9 mouse cellular contexts compared by ENCODE assay signal in the genomic region with DNA sequence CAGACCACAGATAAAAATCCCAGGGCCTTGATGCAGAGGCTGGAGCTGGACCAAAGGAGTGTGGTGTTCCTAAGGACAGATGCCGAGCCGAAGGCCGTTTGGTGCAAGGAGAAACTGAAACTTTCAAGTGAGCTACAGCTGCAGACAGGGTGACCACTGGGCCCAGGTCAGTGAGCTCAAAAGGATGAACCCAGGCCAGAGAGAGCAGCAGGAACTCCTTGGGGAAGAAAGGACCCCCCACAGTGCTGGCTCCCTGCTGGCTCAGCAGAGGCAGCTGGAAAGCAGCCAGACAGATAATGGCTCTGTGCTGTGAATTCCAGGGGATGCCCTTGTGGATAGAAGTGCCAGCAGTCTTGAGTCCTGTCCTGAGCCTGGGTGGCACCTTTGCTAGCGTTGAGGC. TPM values are rescaled to one million over a fixed set of nuclear protein-coding genes. Genes with fewer than 3 reads are reported as not detected.
A peak's percentile ranks its signal among the peaks of the same experiment; 100 is the strongest.
DNase-seq lines count a peak whose midpoint lies in the region; ATAC-seq and TF ChIP-seq lines count a peak whose summit lies in the region.
"Had no signal": no experiment of that assay in that cellular context is flagged by ENCODE, and none has a peak within 500 bp of the region (broad histone marks: within the 10 kb centered on the region; RNA-seq: fewer than 3 reads in every experiment).

No protein-coding gene starts in this region.

- WGBS in stomach, embryonic 14.5 days: 47% methylated on average over 4 of the region's 4 CpGs
- WGBS in stomach, postnatal 0 days: 68% methylated on average over 4 of the region's 4 CpGs

- H3K4me2 ChIP-seq in stomach, embryonic 14.5 days (replicated peaks; ENCODE audit: low read depth, low read length): peak overlapping the region; percentile 12; the same call in 1 of the 2 replicates
- no peak overlapping the region for H3K4me2 ChIP-seq in stomach, postnatal 0 days (replicated peaks; ENCODE audit: low read depth)

- peak; percentile 24 to 27 for DNase-seq in cerebellum, postnatal 10 days
- DNase-seq in cerebellum, adult 11-12 months: no peak
- DNase-seq in stomach, postnatal 0 days (ENCODE audit: low spot score): no peak
- peak; percentile 71 to 84 for DNase-seq in kidney, postnatal 25 days

- H3K4me1 ChIP-seq in stomach, embryonic 14.5 days (ENCODE audit: control insufficient read depth, insufficient read depth, low read length): peaks cover 29% of the 10 kb centered on the region
- peaks cover 5% of the 10 kb centered on the region; the same call in 1 of the 2 replicates for H3K4me1 ChIP-seq in stomach, postnatal 0 days (replicated peaks; ENCODE audit: control insufficient read depth, insufficient read depth)

- no peaks in the 10 kb centered on the region for H3K9me3 ChIP-seq in stomach, embryonic 14.5 days (ENCODE audit: control insufficient read depth, low read depth, low read length)
- H3K9me3 ChIP-seq in stomach, postnatal 0 days (ENCODE audit: control insufficient read depth, low read length): no peaks in the 10 kb centered on the region

- H3K36me3 ChIP-seq in stomach, embryonic 14.5 days (ENCODE audit: control insufficient read depth, insufficient read depth, low read length): no peaks in the 10 kb centered on the region
- no peaks in the 10 kb centered on the region for H3K36me3 ChIP-seq in stomach, postnatal 0 days (ENCODE audit: control insufficient read depth, insufficient read depth, low read length)

- H3K27ac ChIP-seq in stomach, embryonic 14.5 days (ENCODE audit: low read length): peak overlapping the region; percentile 63
- no peak overlapping the region for H3K27ac ChIP-seq in stomach, postnatal 0 days (replicated peaks)

- no peak for TF ChIP-seq EP300 in stomach, postnatal 0 days (optimal IDR thresholded peaks at IDR 0.05)

- no peak overlapping the region for H3K4me3 ChIP-seq in stomach, embryonic 14.5 days (ENCODE audit: low read depth, low read length)
- H3K4me3 ChIP-seq in stomach, postnatal 0 days (ENCODE audit: low read depth, low read length): no peak overlapping the region

- no peak for ATAC-seq in stomach, embryonic 14.5 days (ENCODE audit: insufficient number of reproducible peaks, insufficient read depth, low FRiP score, low read depth)
- ATAC-seq in stomach, postnatal 0 days (ENCODE audit: low FRiP score, low TSS enrichment): no peak
- ATAC-seq in inflammation-experienced regulatory T-cells, adult 6 months: no peak
- no peak for ATAC-seq in activated CD4-positive, CD25-positive, alpha-beta regulatory T cell, adult 4 months
- no peak for ATAC-seq in erythroblast, adult 5-6 weeks (replicated peaks; ENCODE audit: low FRiP score, poor library complexity, severe bottlenecking)

- no peak overlapping the region; the same call in 1 of the 2 replicates for H3K9ac ChIP-seq in stomach, embryonic 14.5 days (replicated peaks; ENCODE audit: low read depth, low read length)
- no peak overlapping the region for H3K9ac ChIP-seq in stomach, postnatal 0 days (ENCODE audit: low read length)

- no peaks in the 10 kb centered on the region for H3K27me3 ChIP-seq in stomach, embryonic 14.5 days (ENCODE audit: control insufficient read depth, insufficient read depth, low read length)
- H3K27me3 ChIP-seq in stomach, postnatal 0 days (ENCODE audit: control insufficient read depth, insufficient read depth, low read length): no peaks in the 10 kb centered on the region

- TF ChIP-seq CTCF in stomach, postnatal 0 days (IDR thresholded peaks at IDR 0.05; ENCODE audit: low read depth): no peak

RNA-seq across cellular contexts. Expression of a gene that starts 3.7 kb away (rescaled TPM):
- polyA plus RNA-seq in stomach, embryonic 14.5 days (2014; fragmentation: Nextera tagmentation; extraction: Ambion mirVana): 29.6 and 30.4 TPM in 2 replicates
- 9.0 and 11.7 TPM in 2 replicates for polyA plus RNA-seq in stomach, postnatal 0 days (2015; fragmentation: Nextera tagmentation; extraction: Ambion mirVana)
- 1 to 10 TPM in 2 of 3 experiments, under 1 TPM in 1; 0.43 to 8.0 (median 3.8) TPM for polyA plus RNA-seq in inflammation-experienced regulatory T-cells, adult 6 months (2017; shearing (Covaris generic))
- 1 to 10 TPM; 3.3 to 4.7 TPM for polyA plus RNA-seq in activated CD4-positive, CD25-positive, alpha-beta regulatory T cell, adult 4 months (2017; shearing (Covaris generic))
- 1.3 TPM in 1 of 2 replicates, not detected in the other for total RNA-seq in erythroblast, adult 5-6 weeks (2015; ENCODE audit: low replicate concordance)
- total RNA-seq in erythroblast, adult 5-6 weeks (2017; ENCODE audit: low replicate concordance): 0.09 and 0.42 TPM in 2 replicates
- total RNA-seq: monocyte, adult 5-6 weeks had no signal

Comparison
In these comparisons a context has a peak if more than half of its experiments do, and no peak if none do; other contexts are left out.
1. DNase-seq: peak in cerebellum, postnatal 10 days (2 of 2) and kidney, postnatal 25 days (2 of 2); none in cerebellum, adult 11-12 months (single experiment) and stomach, postnatal 0 days (single experiment).